Mouse (Mus musculus): ENCODE data around the gene E130114P18Rik.

DNA sequence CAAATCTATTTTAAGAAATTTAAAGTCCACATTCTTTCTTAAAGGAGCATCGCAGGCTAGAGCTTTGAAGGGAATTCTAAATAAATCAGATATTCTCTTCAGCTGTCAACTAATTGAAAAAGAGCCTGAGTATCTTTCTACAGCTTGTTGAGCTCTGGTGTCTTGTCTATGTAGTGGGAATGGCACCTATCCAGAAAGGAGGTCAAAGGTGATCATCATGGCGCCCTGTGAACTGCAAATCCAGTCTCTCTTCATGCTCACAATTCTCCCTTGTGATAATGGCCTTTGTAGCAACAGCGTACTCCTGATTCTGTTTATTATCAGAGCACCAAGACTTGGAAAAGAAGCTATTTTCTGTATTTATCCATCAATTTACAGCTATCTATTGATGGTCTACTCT, 11.8 kb downstream of the E130114P18Rik start:
- no peak for TF ChIP-seq POLR2A (IDR thresholded peaks at IDR 0.05; ENCODE audit: extremely low read depth, insufficient read depth, low read length)
- TF ChIP-seq CTCF (IDR thresholded peaks at IDR 0.05; ENCODE audit: low read depth, low read length), result no peak
